Mouse (Mus musculus) liver, postnatal 0 days (tissue): Measurements from ENCODE around the gene Wipf3.

Source experiments
- CTCF ChIP-seq: sonication (generic); IDR thresholded peaks from 2 replicates; pipeline ENCODE4 v1.5.1; 2016; ENCODE audit warnings: antibody characterized with exemption, low read depth
- EP300 ChIP-seq: IDR thresholded peaks from 2 replicates; pipeline ENCODE4 v1.6.1; 2016; ENCODE audit warnings: antibody characterized with exemption, low read depth, mild to moderate bottlenecking

GRCm38 (mm10) chr6:54531048-54531481 lies 101.7 kb downstream of the Wipf3 start:
- TF ChIP-seq CTCF (no peak), EP300 (no peak)
